Mouse (Mus musculus): ENCODE measurements around the gene Eif2b5.

Eif2b5 gene

DNA sequence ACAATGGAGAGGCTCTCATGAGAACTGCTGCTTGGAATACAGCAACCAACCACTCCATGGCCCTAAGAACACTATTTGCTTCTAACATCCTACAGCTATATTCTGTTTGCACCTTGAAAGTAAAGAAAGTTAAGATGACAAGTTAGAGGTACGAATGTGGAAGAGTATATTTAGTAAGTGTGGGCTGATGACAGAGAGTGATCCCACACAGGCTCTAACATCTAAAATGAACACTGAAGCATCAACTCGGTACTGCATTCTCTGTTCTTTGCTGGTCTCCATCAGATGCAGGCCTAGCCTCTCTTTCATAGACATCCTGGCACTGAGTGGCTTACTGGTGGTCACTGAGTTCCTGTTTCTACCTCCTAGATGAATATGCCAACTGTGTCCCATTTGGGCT lies 9.4 kb upstream of the Eif2b5 start:
- DNase-seq (ENCODE audit: low spot score in 2 of 2): no peak

DNA sequence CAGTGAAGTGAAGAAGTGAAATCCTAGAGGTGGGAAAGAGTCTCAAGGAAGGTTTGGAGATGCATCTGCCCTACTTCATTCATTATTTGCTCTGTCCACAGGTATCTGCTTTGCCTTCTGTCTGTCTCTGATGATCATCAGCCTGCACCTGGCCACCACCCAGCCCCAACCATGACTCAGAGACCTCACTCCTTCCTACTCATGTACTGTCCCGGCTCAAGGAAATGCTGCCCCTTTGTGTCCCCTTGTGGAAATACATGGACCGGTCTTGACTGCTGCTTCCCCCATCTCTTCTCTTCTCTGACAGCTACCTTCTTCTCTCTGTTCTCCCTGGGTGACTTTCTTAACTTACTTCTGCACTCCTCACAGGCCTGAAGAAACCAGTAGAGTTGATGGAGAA lies 8.0 kb upstream of the Eif2b5 start:
- no peak for DNase-seq (ENCODE audit: low spot score in 2 of 2)

DNA sequence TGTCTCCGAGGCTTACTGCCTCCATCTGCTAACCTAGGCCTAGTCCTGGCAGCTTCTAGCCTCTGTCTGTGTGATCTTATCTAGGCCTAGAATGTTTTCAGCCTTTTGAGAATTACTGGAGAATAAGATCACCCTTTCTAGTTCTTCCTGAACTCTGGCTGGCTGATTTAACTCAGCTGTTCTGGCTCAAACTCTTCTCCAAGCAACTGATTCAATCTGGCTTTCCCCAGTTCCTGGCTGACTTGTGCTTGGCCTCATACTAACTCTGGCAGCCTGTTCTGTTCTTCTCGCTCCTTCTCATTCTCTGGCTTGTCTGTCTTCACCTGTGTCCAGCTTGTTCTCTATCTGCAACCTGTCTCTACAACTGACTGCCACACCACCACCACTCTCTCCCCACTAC lies 7.3 kb upstream of the Eif2b5 start:
- DNase-seq (ENCODE audit: low spot score in 2 of 2): no peak

DNA sequence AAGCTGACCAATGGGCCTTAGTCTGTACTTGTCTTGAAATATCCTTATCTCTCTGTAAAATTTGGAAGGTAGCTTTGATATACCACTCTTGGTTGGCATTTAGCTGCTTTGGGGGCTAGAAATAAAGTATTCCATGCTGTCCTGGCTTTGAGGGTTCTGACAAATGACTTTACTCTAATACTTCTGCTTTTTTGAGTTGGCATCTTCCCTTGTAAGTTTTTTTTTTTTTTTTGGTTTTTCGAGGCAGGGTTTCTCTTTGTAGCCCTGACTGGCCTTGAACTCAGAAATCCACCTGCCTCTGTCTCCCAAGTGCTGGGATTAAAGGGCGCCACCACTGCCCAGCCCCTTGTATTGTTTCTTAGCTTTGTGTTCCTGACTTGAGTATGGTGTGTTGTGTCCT lies 5.2 kb upstream of the Eif2b5 start:
- DNase-seq (ENCODE audit: low spot score in 2 of 2): no peak

DNA sequence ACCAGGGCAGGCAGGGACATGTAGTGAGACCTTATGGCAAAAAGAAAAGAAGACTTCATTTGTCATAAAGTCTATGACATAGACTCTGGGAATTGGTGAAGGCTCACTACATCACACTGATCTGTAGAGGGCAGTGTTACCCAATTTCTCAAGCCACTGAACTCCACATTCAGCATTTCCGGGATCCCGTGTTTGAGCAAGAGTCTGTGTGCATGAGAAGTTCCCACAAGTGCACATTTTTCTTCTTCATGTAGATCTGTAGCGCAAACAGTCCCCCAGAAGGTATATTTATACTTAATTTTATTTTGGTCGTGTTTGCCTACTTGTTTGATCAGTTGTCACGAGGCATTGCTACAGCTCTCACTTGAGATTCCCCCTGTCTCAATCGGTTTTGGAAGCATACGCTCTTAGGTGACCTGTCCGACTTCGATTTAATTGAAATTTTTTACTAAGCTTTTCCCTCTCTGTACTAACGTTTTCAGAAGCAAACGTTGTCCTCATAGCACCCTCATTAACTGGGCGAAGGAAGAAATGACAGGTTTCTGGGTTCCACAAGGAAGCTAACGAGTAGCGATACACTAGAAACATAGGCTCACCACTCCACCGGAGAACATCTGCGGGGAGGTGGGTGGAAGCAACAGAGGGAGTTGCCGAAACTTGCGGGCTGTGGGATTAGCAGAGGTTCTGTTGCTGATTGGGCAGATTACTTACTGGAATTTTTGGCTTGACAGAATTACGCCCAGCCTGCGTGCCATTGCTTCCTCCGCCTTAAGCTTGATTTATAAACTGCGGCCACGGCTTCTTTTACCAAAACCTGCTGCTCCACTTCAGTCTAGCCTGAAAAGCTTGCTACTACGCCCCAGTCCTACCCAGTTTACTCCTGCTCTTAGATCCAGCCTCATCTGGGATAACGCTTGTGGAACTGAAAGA lies 1.7 kb upstream of the Eif2b5 start:
- DNase-seq (ENCODE audit: low spot score in 2 of 2): peak; percentile 38 to 57

DNA sequence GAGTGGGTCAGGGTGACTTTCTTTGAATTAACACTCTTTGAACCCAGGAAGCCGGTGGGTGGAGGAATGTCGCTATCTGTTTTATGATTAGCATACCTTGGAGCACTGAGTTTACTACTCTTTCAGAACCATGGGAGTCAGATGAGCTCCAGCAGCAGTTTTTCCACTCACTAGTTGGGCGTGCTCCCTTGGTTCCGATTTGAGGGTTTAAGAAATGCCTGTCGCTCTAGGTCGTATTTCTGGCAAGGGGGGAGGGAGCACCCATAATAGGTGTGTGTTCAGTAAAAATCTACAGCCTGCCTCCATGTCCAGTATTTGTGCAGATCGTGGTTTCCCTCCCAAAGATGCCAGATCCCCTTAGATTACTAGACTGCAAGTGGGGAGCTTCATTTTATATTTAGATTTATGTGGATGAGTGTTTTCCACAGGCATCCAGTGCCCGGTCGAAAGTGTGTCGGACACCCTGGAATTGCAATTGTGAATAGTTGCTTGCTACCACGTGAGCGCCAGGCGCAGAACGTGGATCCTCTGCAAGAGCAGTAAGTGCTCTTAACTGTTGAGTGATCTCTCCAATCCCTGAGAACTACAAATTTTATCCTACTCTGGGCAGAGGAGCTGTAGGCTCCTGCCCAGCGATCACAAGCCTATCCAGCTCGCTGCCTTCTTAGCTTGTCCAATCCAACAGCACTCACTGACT lies 489 bp upstream of the Eif2b5 start:
- DNase-seq (ENCODE audit: low spot score in 2 of 2): no peak

DNA sequence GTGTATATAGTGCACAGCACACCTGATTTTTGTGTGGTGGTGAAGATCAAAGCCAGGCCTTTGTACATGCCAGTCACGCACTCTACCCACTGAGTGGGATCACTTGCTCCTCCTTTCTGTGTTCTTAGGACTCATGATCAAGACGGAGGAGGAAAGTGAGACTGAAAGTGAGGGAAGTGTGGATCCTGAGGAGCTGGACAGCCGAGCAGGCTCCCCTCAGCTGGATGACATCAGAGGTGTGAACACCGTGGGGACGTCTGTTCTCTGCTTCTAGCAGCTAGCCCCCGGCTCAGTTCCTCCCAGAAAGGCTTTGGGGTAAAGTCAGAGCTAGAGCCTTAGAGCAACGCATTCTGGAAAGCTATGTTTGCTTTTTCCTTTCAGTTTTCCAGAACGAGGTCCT lies 7.4 kb downstream of the Eif2b5 start:
- DNase-seq (ENCODE audit: low spot score in 2 of 2): no peak

DNA sequence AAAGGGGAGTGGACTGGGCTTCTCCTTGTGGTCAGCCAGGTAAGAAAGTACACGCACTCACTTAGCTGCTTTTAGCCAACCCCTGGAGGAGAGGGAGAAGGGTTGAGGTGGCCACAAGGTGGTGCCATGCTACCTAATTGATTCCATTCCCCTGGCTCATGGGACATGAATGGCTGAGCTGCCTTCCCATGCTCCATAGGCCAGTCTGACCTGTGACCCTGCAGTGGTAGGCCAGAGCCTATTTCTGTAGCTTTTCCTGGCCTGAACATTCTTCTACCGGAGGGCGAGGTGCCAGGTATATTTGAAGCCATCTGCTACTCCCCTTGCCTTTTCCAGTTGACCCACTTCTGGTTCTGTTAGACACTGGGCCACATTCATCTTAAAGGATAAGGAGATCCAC lies 10.7 kb downstream of the Eif2b5 start:
- peak; percentile 24 to 30 for DNase-seq (ENCODE audit: low spot score in 2 of 2)

DNA sequence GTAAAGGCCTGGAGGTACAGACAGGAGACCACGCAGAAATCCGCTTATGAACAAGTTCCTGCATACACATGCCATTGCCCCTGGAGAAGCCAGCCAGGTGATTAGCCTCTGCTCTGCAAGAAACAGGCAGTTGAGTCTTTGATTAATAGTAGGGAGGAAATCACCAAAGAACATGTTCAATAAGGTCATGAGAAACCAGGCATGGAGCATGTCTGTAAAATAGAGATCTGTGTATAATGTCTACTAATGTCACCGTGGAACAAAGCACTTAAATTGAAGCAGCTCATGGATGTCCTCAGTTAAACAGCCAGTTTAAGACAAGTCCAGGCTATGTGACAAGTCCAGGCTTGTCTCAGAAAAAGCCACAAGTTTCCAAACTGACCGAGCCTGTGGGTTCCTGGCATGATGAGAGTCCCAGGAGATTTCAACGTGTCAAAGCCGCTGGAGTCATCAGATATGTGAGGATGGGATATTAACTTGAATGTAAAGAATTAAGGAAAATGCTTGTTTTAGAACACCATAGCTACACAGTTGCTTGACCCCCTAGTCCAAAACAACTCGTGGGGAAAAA lies 12.7 kb downstream of the Eif2b5 start:
- no peak for DNase-seq (ENCODE audit: low spot score in 2 of 2)

DNA sequence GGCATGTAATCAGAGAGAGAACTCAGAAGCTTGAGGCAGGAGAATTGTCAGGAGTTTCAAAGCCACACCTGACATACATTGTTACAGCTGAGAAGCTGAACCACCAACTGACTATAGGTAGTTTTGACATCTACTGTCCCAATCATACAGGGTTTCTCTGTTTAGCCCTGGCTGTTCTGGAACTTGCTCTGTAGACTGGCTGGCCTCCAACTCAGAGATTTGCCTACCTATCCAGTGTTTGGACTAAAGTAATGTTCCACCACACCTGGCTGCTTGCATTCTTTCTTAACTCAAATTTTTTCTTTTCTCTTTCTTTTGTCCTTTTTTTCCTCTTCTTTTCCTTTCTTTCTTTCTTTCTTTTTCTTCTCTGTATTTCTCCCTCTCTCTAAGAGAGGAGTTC lies 17.4 kb downstream of the Eif2b5 start:
- DNase-seq (ENCODE audit: low spot score in 2 of 2): no peak

DNA sequence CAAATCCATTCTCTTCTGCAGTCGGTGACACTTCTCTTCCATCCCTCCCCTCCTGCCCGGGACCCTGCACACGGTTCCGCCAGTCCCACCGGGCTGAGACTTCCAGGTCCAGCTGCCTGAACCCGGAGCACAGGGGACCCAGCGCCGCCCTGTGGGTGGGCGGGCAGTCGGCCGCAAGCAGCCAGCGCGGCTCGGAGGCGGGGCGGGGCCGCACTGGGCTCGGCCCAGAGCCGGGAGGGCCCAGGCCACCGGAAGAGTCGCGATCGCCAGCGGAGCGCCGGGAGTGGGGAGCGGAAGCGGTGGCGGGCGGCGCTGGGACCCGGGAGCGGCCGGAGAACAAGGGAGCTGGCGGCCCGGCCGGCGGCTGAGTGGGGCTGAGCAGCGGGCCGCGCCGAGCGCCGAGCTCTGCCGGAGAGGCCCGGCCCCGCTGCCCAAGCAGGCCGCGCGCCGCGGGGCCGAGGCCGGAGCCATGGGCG lies 18.1 kb downstream of the Eif2b5 start, which contains the start of gene Dvl3:
Gene Dvl3 (plus strand): TSS at position 257 of the 476 bp plus-strand sequence.
- peak; percentile 86 to 91 for DNase-seq (ENCODE audit: low spot score in 2 of 2)

DNA sequence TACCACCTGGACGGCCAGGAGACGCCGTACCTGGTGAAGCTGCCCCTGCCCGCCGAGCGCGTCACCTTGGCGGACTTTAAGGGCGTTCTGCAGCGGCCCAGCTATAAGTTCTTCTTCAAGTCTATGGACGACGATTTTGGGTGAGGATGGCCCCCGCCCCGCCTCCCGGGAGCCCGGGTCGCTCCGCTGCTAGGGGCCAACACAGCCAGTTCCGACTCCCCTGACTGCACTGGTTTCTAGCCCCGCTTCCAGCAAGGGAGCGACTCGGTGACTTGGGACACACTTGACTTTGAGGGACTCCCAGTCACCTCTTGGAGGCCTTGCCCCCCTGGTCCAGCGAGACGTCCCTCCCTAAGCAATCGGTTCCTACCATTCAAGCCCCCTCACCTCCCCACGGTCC lies 18.6 kb downstream of the Eif2b5 start:
- no peak for DNase-seq (ENCODE audit: low spot score in 2 of 2)

DNA sequence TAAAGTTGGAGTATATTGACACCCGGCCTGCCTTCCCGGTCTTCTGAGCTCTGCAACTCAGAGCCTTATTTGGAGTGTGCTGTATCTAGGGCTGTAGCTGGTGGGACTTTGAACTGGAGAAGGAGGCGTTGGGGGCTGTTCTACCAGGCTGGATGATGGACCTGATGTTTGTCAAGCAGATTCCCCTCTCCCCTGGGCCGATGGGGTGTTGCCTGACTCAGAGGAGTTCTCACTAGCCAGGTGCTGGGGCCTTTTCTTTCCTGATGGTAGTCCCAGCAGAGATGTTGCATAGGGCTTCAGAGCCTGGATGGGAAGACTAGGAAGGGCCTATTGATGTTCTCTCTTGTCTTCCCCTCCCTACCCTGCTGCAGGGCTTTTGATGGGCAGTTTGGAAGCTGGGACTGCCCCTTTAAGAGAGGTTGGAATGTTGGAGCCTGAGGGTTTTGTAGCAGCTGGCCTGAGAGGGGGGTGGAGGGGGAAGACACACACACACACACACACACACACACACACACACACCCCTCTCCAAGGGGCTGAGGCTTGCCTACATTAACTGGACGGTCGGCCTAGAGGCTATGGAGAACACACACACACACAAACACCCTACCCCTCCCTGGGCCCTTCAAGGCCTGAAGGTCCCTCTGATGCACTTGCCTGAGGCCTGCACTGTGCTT lies 19.2 kb downstream of the Eif2b5 start:
- peak in 1 of 2 experiments; percentile 18 for DNase-seq (ENCODE audit: low spot score in 2 of 2)

DNA sequence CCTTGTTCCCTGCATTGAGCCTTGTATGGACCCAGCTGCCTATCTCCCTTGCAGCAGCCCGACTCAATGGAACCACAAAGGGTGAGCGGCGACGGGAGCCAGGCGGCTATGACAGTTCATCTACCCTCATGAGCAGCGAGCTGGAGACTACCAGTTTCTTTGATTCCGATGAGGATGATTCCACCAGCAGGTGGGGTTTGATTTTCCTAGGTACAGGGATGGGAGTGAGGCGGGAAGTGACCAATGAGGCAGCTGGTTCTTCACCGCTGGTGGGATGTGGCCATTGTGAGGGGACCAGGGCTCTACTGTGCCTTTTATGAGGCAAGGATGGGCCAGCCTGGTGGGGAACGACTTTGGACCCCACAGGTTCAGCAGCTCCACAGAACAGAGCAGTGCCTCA lies 25.3 kb downstream of the Eif2b5 start:
- DNase-seq (ENCODE audit: low spot score in 2 of 2): no peak

DNA sequence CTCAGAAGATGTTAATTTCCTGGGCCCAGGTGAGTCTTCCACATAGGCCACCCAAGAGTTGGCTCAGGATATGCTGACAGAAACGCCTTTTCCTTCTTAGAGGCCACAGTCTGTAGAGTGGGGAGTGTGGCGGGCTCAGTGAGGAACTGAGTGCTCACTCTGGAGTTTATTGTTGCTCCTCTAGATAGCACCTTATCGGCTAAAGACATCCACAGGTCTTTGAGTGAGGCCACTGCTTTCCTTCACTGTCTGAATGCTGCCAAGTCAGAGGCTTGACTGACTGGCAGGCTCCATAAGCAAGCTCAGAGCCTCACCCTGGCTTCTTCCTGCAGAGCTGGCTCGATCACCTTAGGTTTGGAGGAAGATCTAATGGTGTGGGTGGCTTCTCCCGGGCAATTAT lies 30.2 kb downstream of the Eif2b5 start:
- DNase-seq (ENCODE audit: low spot score in 2 of 2): no peak

DNA sequence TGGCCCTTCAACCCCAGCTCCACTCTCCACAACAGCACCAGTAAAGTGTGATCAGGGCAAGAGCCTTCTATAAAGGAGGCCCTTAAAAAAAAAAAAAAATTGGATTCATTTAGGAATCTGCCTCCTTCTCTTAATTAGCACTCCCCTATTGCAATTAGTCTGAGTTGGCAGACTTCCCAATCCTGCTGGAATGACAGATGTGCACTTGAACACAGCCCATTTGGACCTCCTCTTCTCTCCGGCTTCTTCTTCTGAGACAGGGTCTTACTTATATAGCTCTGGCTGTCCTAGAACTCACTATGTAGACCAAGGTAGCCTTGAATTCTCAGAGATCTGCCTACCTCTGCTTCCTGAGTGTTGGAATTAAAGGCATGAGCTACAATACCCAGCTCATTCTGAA lies 30.8 kb downstream of the Eif2b5 start:
- no peak for DNase-seq (ENCODE audit: low spot score in 2 of 2)

DNA sequence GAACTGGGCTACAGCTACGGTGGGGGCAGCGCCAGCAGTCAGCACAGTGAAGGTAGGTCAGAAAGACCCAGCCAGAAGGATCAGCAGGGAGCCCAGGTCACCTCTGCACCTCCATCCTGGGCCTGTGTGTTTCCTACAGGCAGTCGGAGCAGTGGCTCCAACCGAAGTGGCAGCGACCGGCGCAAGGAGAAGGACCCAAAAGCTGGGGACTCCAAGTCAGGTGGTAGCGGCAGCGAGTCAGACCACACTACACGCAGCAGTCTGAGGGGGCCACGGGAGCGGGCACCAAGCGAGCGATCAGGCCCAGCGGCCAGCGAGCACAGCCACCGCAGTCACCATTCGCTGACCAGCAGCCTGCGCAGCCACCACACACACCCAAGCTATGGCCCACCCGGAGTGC lies 32.3 kb downstream of the Eif2b5 start:
- no peak for DNase-seq (ENCODE audit: low spot score in 2 of 2)

DNA sequence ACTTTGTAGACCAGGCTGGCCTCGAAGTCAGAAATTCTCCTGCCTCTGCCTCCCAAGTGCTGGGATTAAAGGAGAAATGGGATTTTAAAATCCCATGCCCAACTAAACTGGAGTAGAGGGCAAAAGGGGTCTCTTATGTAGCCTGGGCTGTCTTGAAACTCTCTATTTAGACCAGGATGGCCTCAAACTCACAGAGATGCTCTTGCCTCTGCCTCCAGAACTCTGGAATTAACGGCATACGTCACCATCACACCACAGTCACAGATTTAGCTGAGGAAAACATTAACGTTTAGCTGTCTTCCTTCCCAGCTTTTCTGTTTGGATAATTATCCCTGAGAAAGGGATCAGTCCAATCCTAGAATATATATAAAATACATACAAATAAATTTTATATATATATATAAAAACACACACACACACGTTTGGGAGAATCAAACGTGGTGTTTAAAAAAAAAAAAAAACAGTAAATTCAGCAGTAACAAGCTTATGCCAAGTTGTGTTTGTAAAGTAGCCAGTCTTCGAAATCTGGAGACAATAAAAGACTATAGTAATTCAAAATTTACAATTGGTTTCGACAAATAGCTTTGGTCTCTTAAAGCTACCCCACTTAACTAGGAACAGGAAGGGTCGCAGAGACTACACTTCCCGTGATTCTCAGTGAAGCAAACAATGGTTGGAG lies 36.1 kb downstream of the Eif2b5 start:
- no peak for DNase-seq (ENCODE audit: low spot score in 2 of 2)

DNA sequence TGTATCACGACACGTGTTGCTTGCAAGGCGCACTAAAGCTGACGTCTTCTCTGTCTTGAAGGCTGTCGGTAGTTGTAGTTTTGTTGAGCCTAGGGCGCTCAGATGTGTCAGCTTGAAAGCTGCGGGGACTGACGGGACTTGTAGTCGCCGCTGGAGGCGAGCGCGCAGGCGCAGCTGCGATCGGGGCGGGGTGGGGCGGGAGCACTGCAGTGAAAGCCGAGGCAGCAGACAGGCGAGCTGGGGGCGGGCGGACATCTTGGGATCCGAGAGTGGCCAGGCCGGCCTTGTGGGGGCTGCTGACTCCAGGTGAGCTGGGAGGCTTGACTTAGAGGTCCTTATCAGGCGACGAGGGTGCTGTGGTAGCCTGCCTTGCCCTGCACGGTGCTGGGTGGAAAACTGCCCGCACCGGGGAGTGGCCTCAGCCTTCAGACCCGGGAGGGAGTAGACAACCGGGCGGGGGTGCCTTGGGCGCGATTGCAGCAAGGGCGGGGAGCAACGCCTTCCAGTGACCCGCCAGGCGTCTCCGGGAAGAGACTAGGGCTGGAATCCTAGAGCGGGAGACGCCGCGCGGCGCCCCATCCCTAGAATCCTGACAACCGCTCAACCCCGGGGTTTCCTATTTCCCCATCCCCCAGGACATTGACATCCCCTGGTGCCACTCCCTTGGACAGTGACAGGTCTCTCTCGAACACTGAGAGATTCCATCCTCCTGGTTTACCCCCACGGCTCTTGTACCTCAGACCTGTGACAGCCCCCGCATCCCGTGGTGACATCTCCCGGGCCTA lies 36.9 kb downstream of the Eif2b5 start, which contains the start of gene Ap2m1:
Gene Ap2m1 (plus strand): TSS at position 183 of the 785 bp plus-strand sequence.
- peak; percentile 82 to 91 for DNase-seq (ENCODE audit: low spot score in 2 of 2)

DNA sequence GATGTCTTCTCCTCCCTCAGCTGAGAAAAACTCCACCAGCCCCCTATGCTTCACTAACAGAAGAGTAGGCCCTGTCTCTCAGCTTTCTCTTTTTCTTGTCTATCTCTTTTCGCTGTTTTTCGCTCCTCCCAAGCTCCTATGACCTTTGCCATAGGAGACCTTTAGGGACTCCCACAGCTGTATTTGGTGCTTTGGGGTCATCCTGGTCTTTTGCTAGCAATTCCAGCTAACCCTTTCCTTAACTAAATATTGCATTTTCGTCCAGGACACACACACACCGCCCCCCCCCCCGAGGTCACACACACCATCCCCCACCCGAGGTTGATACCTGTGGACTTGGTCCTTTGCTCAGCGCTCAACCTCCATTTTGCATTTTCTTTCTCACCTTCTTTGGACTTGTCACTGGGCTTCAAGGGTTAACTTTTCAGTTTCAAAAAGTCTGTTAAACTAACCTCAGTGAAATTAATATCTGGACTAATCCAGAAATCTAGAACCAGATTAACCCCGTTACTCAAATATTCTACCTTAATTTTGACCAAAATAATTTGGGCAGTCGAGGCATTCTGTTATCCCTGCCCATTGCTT lies 37.6 kb downstream of the Eif2b5 start:
- no peak for DNase-seq (ENCODE audit: low spot score in 2 of 2)
